Mouse (Mus musculus) forebrain, embryonic 13.5 days (tissue): ENCODE results near the gene Ankfn1. TPM values are rescaled to one million over a fixed set of nuclear protein-coding genes. Genes with fewer than 3 reads are reported as not detected.

Experiments used
- ATAC-seq: fragments of 200-750 bp; cut with Nextera tagmentation; 2 replicates; pipeline ENCODE4 v1.8.0; 2017
- H3K27ac ChIP-seq: fragments of 300-500 bp; sonication (generic); 2 replicates; pipeline ENCODE4 v1.5.1; 2015; ENCODE audit warnings: inconsistent platforms, mild to moderate bottlenecking, moderate library complexity
- H3K27me3 ChIP-seq: fragments of 300-500 bp; sonication (generic); 2 replicates; pipeline ENCODE4 v1.6.1; 2015; ENCODE audit warnings: mild to moderate bottlenecking, inconsistent platforms
- H3K36me3 ChIP-seq: fragments of 300-500 bp; sonication (generic); 2 replicates; pipeline ENCODE4 v1.6.1; 2015; ENCODE audit warnings: mild to moderate bottlenecking, inconsistent platforms; ENCODE audit not compliant: poor library complexity, severe bottlenecking
- H3K4me1 ChIP-seq: fragments of 300-500 bp; sonication (generic); 2 replicates; pipeline ENCODE4 v1.6.1; 2015; ENCODE audit warnings: inconsistent platforms
- H3K4me2 ChIP-seq: fragments of 300-500 bp; sonication (generic); 2 replicates; pipeline ENCODE4 v1.6.1; 2015; ENCODE audit warnings: inconsistent platforms, mild to moderate bottlenecking, moderate library complexity
- H3K4me3 ChIP-seq: fragments of 300-500 bp; sonication (generic); 2 replicates; pipeline ENCODE4 v1.5.1; 2015; ENCODE audit warnings: mild to moderate bottlenecking, inconsistent platforms
- H3K9ac ChIP-seq: fragments of 300-500 bp; sonication (generic); 2 replicates; pipeline ENCODE4 v1.6.1; 2015; ENCODE audit warnings: mild to moderate bottlenecking, inconsistent platforms
- H3K9me3 ChIP-seq: fragments of 300-500 bp; sonication (generic); replicated peaks from 2 replicates; pipeline ENCODE4 v1.6.1; 2016; ENCODE audit warnings: inconsistent platforms
- WGBS: fragments of 180-500 bp; shearing (Covaris S2); methylation state at CpG from one replicate; pipeline ENCODE4 v1.1.7; 2015; 5-methylcytosine and 5-hydroxymethylcytosine counted together
- polyA plus RNA-seq: library from polyadenylated mRNA; unstranded; fragments of >200 nt; fragmentation: Nextera tagmentation; extraction: Ambion mirVana; gene quantifications from 2 replicates; pipeline ENCODE4 v1.2.1, GENCODE M21; 2015

Gene Ankfn1
- polyA plus RNA-seq, 1 experiment from 2014 or later = 2.4 TPM

DNA sequence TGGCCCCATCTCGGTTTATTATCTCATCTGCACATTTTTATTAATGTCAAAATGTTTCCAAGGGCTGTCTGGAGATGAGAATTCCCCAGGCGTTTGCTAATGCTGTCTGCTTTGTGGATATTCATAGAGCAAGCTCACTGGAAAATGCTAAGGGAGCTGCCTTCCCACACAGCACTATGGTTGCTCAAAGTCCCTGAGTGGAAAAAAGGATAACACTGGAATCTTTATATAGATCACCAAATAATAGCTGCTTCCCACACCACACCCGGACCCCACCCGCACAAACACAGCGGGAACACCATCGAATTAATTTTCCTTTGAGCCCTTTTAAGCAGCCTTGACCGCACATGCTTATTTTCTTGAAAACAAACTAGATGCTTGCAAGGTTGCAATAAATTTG, 169.4 kb downstream of the Ankfn1 start:
- H3K27ac ChIP-seq = no peak overlapping the region
- no peak overlapping the region for H3K4me3 ChIP-seq
- no peaks in the 10 kb centered on the region for H3K27me3 ChIP-seq
- no peaks in the 10 kb centered on the region for H3K9me3 ChIP-seq
- 69% methylated on average over 7 of the region's 7 CpGs for WGBS
- no peak for ATAC-seq
- no peak overlapping the region for H3K4me2 ChIP-seq
- H3K9ac ChIP-seq = no peak overlapping the region
- no peaks in the 10 kb centered on the region for H3K36me3 ChIP-seq
- no peaks in the 10 kb centered on the region for H3K4me1 ChIP-seq

DNA sequence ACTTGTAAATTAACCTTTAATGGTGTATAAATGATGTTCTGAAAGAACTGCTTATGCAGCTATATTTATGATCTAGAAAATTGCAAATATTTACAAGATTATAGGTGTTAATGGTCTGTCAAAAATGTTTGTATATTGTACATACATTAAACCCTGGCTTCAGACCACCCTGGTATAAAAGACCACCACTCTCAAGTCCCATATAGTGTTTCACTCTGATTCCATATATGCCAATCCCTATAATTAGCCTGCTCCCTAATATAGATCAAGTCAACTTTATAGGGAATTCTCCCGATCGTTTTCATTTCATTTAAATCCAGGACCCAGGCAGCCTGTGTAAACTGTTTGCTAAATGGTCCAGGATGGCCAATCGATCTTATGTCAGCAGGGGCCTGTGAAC, 170.2 kb downstream of the Ankfn1 start:
- Histone ChIP-seq H3K27ac (no peak overlapping the region), H3K36me3 (no peaks in the 10 kb centered on the region), H3K9ac (no peak overlapping the region), H3K4me2 (no peak overlapping the region), H3K9me3 (no peaks in the 10 kb centered on the region), H3K27me3 (no peaks in the 10 kb centered on the region), H3K4me1 (no peaks in the 10 kb centered on the region), H3K4me3 (no peak overlapping the region)
- no peak for ATAC-seq
- 73% methylated on average over 3 of the region's 3 CpGs for WGBS

DNA sequence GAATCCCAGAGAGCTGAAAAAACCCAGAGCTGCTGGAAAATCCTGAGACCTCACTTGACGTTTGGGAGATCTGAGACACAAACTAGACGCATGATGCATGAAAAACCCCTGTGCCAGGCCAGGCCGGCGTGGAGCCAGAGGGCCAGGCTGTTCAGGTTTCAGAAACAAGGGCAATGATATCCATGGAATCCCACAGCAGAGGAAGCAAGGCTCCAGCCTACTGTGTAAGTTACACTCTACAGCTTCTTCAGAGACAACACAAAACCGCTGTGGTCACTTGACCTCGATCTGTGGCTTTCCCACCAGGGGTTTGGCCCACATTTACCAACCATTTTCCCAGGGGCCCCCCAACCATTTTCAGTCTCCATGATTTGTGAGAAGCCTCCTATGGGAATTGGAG, 171.1 kb downstream of the Ankfn1 start:
- no peak overlapping the region for H3K4me2 ChIP-seq
- no peaks in the 10 kb centered on the region for H3K4me1 ChIP-seq
- ATAC-seq = no peak
- H3K27me3 ChIP-seq = no peaks in the 10 kb centered on the region
- H3K4me3 ChIP-seq = no peak overlapping the region
- no peak overlapping the region for H3K27ac ChIP-seq
- WGBS = 90% methylated on average over 6 of the region's 6 CpGs
- H3K9me3 ChIP-seq = no peaks in the 10 kb centered on the region
- no peak overlapping the region for H3K9ac ChIP-seq
- H3K36me3 ChIP-seq = no peaks in the 10 kb centered on the region

DNA sequence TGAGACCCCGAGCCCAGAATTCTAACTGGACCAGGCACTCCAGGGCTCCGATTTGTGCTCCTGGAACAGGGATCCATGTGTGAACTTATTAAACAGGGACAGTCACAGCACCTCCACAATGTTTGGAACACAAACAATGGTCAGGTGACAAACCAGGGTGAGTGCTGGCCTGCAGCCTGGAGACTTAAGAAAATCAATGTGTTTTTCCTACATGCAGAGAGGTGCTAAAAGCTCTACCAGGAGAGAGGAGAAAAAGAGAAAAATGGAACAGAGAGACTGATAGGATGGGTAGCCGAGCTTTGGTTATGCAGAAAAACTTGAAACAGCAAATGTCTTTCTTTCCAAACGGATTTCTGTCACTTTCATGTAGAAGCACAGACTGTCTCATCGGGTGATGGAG, 174.5 kb downstream of the Ankfn1 start:
- H3K9me3 ChIP-seq = no peaks in the 10 kb centered on the region
- no peak overlapping the region for H3K4me3 ChIP-seq
- H3K27ac ChIP-seq = no peak overlapping the region
- H3K9ac ChIP-seq = no peak overlapping the region
- no peak overlapping the region for H3K4me2 ChIP-seq
- no peaks in the 10 kb centered on the region for H3K36me3 ChIP-seq
- H3K4me1 ChIP-seq = no peaks in the 10 kb centered on the region
- 87% methylated on average over 5 of the region's 5 CpGs for WGBS
- no peaks in the 10 kb centered on the region for H3K27me3 ChIP-seq
- ATAC-seq = no peak

DNA sequence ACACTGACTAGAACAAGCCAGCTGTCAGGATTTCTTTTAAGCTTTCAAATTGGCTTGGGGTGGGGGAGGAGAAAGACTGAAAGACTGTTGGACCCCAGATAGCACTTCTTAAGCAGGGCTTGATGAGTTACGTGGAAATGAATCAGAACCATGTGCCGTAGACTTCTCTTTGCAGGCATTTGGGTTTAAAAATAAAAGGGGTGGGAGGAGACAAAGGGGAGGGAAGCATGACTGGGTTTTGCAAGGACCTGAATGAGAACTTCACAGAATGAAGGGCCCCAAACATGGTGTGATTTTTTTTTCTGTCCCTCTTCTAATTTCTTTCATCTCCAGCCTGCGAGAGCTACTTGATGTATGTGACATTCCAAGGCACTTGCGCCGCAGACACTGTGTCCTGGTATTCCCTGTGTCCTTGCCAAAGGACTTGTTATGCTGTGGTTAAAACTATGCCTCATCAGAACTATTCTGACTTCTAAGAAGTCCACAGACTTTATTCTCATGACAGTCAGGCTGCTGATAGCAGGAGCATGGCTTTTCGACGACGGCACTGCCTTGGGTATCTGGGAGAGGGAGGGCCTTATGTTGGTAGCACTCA, 176.4 kb downstream of the Ankfn1 start:
- Histone ChIP-seq H3K36me3 (no peaks in the 10 kb centered on the region), H3K27me3 (no peaks in the 10 kb centered on the region), H3K27ac (no peak overlapping the region), H3K9ac (no peak overlapping the region), H3K9me3 (no peaks in the 10 kb centered on the region), H3K4me1 (no peaks in the 10 kb centered on the region), H3K4me3 (no peak overlapping the region), H3K4me2 (no peak overlapping the region)
- no peak for ATAC-seq
- 81% methylated on average over 8 of the region's 8 CpGs for WGBS

DNA sequence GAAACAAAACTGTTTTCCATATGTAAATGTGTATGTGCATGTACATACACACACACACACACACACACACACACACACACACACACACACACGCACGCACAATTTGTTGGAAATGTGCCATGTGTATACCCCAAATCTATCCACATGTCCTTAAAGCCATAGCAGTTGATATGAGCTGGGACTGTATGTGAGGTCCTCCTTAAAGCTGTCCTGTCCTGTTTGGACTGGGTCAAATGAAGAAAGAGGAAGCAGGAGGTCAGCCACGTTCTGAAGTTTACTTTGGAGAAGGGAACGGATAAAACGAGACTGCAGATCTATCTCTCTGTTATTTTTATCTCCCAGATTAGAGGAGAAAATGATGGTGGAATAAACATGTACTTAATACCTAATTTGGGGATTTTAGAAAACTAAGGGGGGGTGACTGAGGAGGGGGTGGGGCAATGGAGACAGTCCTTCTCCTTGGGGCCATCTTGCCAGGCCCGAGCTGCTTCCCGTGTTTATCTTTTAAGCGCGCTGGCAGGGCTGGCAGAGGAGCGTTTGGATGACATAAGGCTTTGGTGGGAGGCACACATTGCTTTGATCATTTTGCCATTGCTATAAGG, 187.1 kb downstream of the Ankfn1 start:
- ATAC-seq = no peak
- Histone ChIP-seq H3K27ac (no peak overlapping the region), H3K27me3 (no peaks in the 10 kb centered on the region), H3K4me2 (no peak overlapping the region), H3K9me3 (no peaks in the 10 kb centered on the region), H3K4me3 (no peak overlapping the region), H3K9ac (no peak overlapping the region), H3K4me1 (no peaks in the 10 kb centered on the region), H3K36me3 (no peaks in the 10 kb centered on the region)
- 87% methylated on average over 10 of the region's 10 CpGs for WGBS

DNA sequence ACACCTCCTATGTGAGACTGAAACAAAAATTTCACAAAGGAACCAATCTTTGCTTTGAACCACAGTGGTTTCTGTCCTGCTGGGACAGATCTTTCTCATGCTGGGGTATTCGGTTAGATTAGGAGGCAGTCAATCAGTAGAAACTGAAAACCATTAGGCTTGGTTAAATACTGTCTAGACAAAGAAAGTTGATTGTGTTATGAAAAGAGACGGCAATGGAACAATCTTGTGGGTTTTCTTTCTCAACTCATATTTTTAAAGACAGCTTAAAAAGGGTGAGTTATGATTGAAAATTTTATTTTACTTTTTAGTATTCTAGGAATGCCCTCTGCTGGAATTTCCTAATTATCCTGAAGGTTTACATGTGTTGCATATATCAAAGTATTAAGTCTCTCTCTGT, 191.1 kb downstream of the Ankfn1 start:
- H3K9ac ChIP-seq = no peak overlapping the region
- H3K4me2 ChIP-seq = no peak overlapping the region
- ATAC-seq = no peak
- no peaks in the 10 kb centered on the region for H3K27me3 ChIP-seq
- 30% methylated on average over 2 of the region's 2 CpGs for WGBS
- no peaks in the 10 kb centered on the region for H3K4me1 ChIP-seq
- H3K36me3 ChIP-seq = no peaks in the 10 kb centered on the region
- H3K9me3 ChIP-seq = no peaks in the 10 kb centered on the region
- H3K27ac ChIP-seq = no peak overlapping the region
- no peak overlapping the region for H3K4me3 ChIP-seq

DNA sequence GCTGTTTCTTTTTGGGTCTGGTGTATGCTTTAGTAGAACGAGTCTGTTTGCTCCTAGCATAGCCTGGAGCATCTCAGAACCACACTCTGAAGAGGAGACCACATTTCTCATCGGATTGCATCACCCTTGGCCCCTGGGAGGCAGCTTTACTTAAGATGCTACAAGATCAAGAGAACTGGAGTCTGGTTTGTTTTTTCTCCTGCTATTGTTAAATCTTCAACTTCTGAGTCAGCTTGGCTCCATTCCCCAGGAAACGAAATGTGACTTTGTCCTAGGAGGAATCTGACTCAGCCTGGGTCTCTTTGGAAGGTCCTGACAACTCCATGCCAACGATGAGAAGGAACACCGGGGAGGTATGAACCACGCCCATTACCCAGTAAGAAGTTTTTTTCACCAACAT, 197.6 kb downstream of the Ankfn1 start:
- 82% methylated on average over 6 of the region's 6 CpGs for WGBS
- H3K4me2 ChIP-seq = no peak overlapping the region
- no peak overlapping the region for H3K9ac ChIP-seq
- no peak overlapping the region for H3K27ac ChIP-seq
- H3K9me3 ChIP-seq = no peaks in the 10 kb centered on the region
- H3K36me3 ChIP-seq = no peaks in the 10 kb centered on the region
- peaks cover 9% of the 10 kb centered on the region for H3K4me1 ChIP-seq
- no peaks in the 10 kb centered on the region for H3K27me3 ChIP-seq
- no peak for ATAC-seq
- H3K4me3 ChIP-seq = no peak overlapping the region

DNA sequence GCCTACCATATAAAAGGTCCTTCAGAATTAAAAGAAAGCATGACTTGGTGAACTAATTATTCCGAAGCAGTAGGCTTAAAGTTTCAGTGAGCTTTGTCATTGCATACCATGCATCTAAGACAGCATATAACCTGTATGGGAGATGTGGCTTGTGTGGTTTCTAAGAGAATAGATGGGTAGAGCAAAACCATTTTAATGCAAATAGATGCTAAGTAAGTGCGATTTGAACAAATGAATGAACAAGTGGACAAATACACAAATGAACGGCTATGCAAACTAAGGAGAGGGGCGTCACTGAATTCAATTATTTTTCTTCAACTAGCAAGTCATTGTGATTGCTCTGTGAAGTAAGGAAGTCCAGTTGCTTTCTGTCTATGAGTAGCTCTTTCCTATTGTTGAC, 198.3 kb downstream of the Ankfn1 start:
- ATAC-seq = no peak
- Histone ChIP-seq H3K27ac (no peak overlapping the region), H3K27me3 (no peaks in the 10 kb centered on the region), H3K4me3 (no peak overlapping the region), H3K4me1 (peaks cover 9% of the 10 kb centered on the region), H3K9ac (no peak overlapping the region), H3K9me3 (no peaks in the 10 kb centered on the region), H3K4me2 (no peak overlapping the region), H3K36me3 (no peaks in the 10 kb centered on the region)
- WGBS = 44% methylated on average over 4 of the region's 4 CpGs

DNA sequence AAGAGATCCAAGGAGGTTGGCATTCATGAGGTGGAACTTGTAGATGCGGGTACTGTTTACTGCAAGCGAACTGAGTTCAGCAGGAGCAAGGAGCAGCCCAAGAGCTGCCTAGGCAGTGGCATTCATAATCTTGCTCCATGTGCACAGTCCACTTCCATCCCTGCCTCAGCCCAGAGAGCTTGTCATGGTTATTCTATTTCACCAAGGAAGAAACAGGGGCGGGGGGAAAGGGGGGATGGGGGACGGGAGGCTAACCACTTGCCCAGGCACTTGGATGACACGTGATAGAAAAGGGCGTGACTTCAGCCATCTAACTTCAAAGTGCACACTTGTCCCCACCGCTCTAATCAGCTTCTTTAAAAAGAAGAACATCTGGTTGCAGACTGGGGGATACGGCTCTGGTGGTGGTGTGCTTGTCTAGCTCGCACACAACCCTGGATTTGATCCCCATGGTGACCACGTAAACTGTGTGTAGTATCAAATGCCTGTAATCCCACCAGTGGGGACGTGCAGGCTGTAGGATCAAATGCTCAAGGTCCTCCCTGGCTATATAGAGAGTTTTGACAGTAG, 203.1 kb downstream of the Ankfn1 start:
- Histone ChIP-seq H3K4me1 (peaks cover 4% of the 10 kb centered on the region), H3K4me3 (no peak overlapping the region), H3K9ac (no peak overlapping the region), H3K9me3 (no peaks in the 10 kb centered on the region), H3K27me3 (no peaks in the 10 kb centered on the region), H3K4me2 (no peak overlapping the region), H3K27ac (no peak overlapping the region), H3K36me3 (no peaks in the 10 kb centered on the region)
- no peak for ATAC-seq
- 85% methylated on average over 11 of the region's 11 CpGs for WGBS

DNA sequence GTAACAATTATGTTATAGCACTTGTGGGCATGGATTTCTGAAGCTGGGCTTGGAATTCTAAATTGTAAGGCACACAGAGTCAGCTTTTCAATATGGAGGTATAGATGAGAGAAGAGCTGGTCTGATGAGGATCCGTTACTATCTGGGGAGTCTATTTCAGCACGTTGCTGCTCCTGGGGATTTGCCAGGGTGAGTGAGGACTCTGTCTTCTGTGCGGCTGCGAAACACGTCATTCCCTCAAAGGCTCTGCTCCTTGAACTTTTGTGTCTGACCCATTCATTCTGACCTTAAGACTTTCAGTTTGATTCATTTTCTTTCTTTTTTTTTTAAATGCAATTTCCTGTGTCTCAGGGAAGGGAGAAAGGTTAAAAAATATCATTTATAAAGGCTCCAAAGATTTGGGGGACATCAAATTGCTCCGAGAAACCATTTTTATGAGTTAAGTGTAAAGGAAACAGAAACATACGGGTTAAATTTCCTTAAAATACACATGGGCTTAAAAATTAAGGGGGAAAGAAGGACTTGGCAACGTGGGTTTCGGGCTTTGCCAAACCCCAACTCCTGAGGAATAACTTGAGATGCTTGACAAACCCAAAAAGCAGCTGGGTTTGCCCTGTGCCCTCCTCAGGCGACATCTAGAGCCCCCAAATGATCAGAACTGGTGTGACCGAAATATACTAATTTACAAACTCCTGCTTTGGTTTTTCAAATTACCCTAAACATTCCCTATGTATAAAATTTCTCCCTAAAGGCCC, 207.9 kb downstream of the Ankfn1 start:
- H3K36me3 ChIP-seq = no peaks in the 10 kb centered on the region
- no peaks in the 10 kb centered on the region for H3K27me3 ChIP-seq
- ATAC-seq = no peak
- H3K4me3 ChIP-seq = no peak overlapping the region
- no peak overlapping the region for H3K9ac ChIP-seq
- no peak overlapping the region for H3K27ac ChIP-seq
- H3K9me3 ChIP-seq = no peaks in the 10 kb centered on the region
- H3K4me1 ChIP-seq = no peaks in the 10 kb centered on the region
- no peak overlapping the region for H3K4me2 ChIP-seq
- WGBS = 81% methylated on average over 11 of the region's 11 CpGs

DNA sequence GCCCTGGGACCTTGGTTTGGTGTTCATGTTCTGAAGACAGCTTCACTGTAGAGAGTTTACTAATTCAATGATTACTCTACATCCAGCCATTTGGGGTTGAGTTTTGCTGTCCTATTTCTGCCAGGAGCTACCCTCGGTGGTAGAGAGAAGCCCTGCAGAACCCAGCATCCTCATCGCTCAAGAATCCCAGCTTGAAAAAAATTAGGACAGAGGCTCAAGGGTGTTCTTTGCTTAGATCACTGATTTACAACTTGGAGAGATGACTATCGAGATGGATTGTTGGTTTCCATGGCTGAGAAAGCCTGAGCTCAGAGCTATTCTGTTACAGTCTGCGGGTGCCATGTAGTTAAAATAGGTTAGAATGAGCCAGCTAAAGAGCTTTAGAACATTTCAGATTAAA, 209.2 kb downstream of the Ankfn1 start:
- Histone ChIP-seq H3K4me3 (no peak overlapping the region), H3K36me3 (no peaks in the 10 kb centered on the region), H3K9ac (no peak overlapping the region), H3K4me1 (no peaks in the 10 kb centered on the region), H3K27me3 (no peaks in the 10 kb centered on the region), H3K27ac (no peak overlapping the region), H3K4me2 (no peak overlapping the region), H3K9me3 (no peaks in the 10 kb centered on the region)
- ATAC-seq = no peak
- 93% methylated on average over 4 of the region's 4 CpGs for WGBS
